Mouse (Mus musculus): ENCODE results near the gene Arid5a.

Gene Arid5a

GRCm38 (mm10) chr1:36323746-36324448 is 16.4 kb downstream of the Arid5a start:
- in situ Hi-C loops (cut with MseI, MboI), result no loop called here

- in situ Hi-C loops (cut with MseI, MboI), result no loop called here
Measured at GRCm38 (mm10) chr1:36325900-36326321, 18.4 kb downstream of the Arid5a start.

- in situ Hi-C loops (cut with MseI, MboI), result no loop called here
Measured at GRCm38 (mm10) chr1:36326815-36327214, 19.3 kb downstream of the Arid5a start.

- in situ Hi-C loops (cut with MseI, MboI), result no loop called here
Measured at GRCm38 (mm10) chr1:36331743-36332142, 24.2 kb downstream of the Arid5a start.

GRCm38 (mm10) chr1:36332955-36333887 is 25.7 kb downstream of the Arid5a start:
- in situ Hi-C loops (cut with MseI, MboI), result no loop called here

- in situ Hi-C loops (cut with MseI, MboI), result no loop called here
Measured at GRCm38 (mm10) chr1:36342547-36342946, 35.0 kb downstream of the Arid5a start.

- in situ Hi-C loops (cut with MseI, MboI), result no loop called here
Measured at GRCm38 (mm10) chr1:36352351-36352750, 44.8 kb downstream of the Arid5a start.

- in situ Hi-C loops (cut with MseI, MboI), result no loop called here
Measured at GRCm38 (mm10) chr1:36356955-36357695, 49.6 kb downstream of the Arid5a start.

- in situ Hi-C loops (cut with MseI, MboI), result loop anchor here in 1 of 2 experiments (10.0 kb wide), 1 partner anchor 107 kb away; the partner anchor contains the start of gene Cnnm4
Measured at GRCm38 (mm10) chr1:36367698-36368097, 60.2 kb downstream of the Arid5a start.

GRCm38 (mm10) chr1:36368112-36368968 is 60.8 kb downstream of the Arid5a start:
- in situ Hi-C loops (cut with MseI, MboI), result loop anchor here in 1 of 2 experiments (10.0 kb wide), 1 partner anchor 106 kb away; the partner anchor contains the start of gene Cnnm4

- in situ Hi-C loops (cut with MseI, MboI), result loop anchor here in 1 of 2 experiments (10.0 kb wide), 1 partner anchor 106 kb away; the partner anchor contains the start of gene Cnnm4
Measured at GRCm38 (mm10) chr1:36368969-36369645, 61.6 kb downstream of the Arid5a start, which contains the start of gene Kansl3. TSS of gene Kansl3 (minus strand) at chr1:36369181.

GRCm38 (mm10) chr1:36370918-36371317 is 63.4 kb downstream of the Arid5a start:
- in situ Hi-C loops (cut with MseI, MboI), result no loop called here

- in situ Hi-C loops (cut with MseI, MboI), result no loop called here
Measured at GRCm38 (mm10) chr1:36371934-36372845, 64.7 kb downstream of the Arid5a start, which contains the start of gene Fer1l5. TSS of gene Fer1l5 (plus strand) at chr1:36372291.

All from mouse trophoblast stem cell (cell line).